Mouse (Mus musculus) CH12.LX (cell line): Measurements from ENCODE around the gene Rnase4. TPM values are rescaled to one million over a fixed set of nuclear protein-coding genes. Genes with fewer than 3 reads are reported as not detected.

Experiments used
- DNase-seq: peaks from one replicate; pipeline ENCODE4 v3.0.0-alpha.2; 2013; ENCODE audit errors: extremely low read depth
- H3K27ac ChIP-seq: 2 replicates; pipeline ENCODE4 v1.5.1; 2012; ENCODE audit warnings: low read depth, mild to moderate bottlenecking, control low read depth, moderate library complexity; ENCODE audit not compliant: insufficient read depth
- H3K27me3 ChIP-seq: replicated peaks from 2 replicates; pipeline ENCODE3; 2012; ENCODE audit warnings: inconsistent platforms
- H3K36me3 ChIP-seq, 2 experiments: replicated peaks in 1 of 2; 2 replicates each; pipeline versions ENCODE3 to v1.6.1; 2012; ENCODE audit warnings: inconsistent platforms in 1 of 2, low read length in 1 of 2, mild to moderate bottlenecking in 1 of 2, mixed read lengths in 1 of 2, moderate library complexity in 1 of 2; ENCODE audit not compliant: control insufficient read depth in 1 of 2, insufficient read depth in 1 of 2
- H3K4me1 ChIP-seq, 2 experiments: 2 replicates each; pipeline ENCODE4 v1.6.1; 2012; ENCODE audit warnings: inconsistent platforms in 1 of 2, moderate library complexity in 1 of 2; ENCODE audit not compliant: insufficient read depth in 2 of 2, control insufficient read depth in 1 of 2
- H3K4me2 ChIP-seq: 2 replicates; pipeline ENCODE4 v1.6.1; 2012; ENCODE audit warnings: low read depth, mild to moderate bottlenecking, control low read depth; ENCODE audit not compliant: poor library complexity, insufficient read depth, severe bottlenecking
- H3K4me3 ChIP-seq, 3 experiments: fragments of 150-350 bp in 1 of 3; sonication (generic) in 1 of 3; replicated peaks in 1 of 3; 2 replicates each; pipeline versions ENCODE3 to v1.5.1; 2011 to 2012; ENCODE audit warnings: low read depth in 2 of 3, low read length in 2 of 3, mild to moderate bottlenecking in 2 of 3, moderate library complexity in 2 of 3, control low read depth in 1 of 3, improper control_type of control experiment in 1 of 3, inconsistent platforms in 1 of 3, mixed read lengths in 1 of 3; ENCODE audit not compliant: poor library complexity in 1 of 3
- H3K79me2 ChIP-seq: replicated peaks from 2 replicates; pipeline ENCODE4 v1.6.1; 2012; ENCODE audit warnings: mild to moderate bottlenecking, moderate library complexity; ENCODE audit not compliant: control insufficient read depth, poor library complexity, insufficient read depth, severe bottlenecking; ENCODE audit errors: extremely low read depth
- H3K9ac ChIP-seq: 2 replicates; pipeline ENCODE4 v1.6.1; 2012; ENCODE audit warnings: low read depth, mild to moderate bottlenecking, control low read depth, moderate library complexity; ENCODE audit not compliant: insufficient read depth
- H3K9me3 ChIP-seq: replicated peaks from 2 replicates; pipeline ENCODE3; 2012; ENCODE audit warnings: low read length, inconsistent platforms, mixed read lengths
- BHLHE40 ChIP-seq: IDR thresholded peaks from 2 replicates; pipeline ENCODE4 v1.6.1; 2011; ENCODE audit warnings: mild to moderate bottlenecking, low read depth, low read length, improper control_type of control experiment
- CHD1 ChIP-seq: IDR thresholded peaks from 2 replicates; pipeline ENCODE4 v1.6.1; 2012; ENCODE audit warnings: low read depth, low read length, improper control_type of control experiment, inconsistent platforms
- CHD2 ChIP-seq: IDR thresholded peaks from 2 replicates; pipeline ENCODE4 v1.6.1; 2011; ENCODE audit warnings: low read length, improper control_type of control experiment
- CTCF ChIP-seq, 2 experiments: IDR thresholded peaks in 1 of 2; conservative IDR thresholded peaks in 1 of 2; 2 replicates each; pipeline ENCODE4 v1.5.1; 2011 to 2012; ENCODE audit warnings: low read depth in 2 of 2, low read length in 2 of 2, improper control_type of control experiment in 1 of 2, inconsistent platforms in 1 of 2, mild to moderate bottlenecking in 1 of 2, moderate library complexity in 1 of 2
- E2F4 ChIP-seq: IDR thresholded peaks from 2 replicates; pipeline ENCODE4 v1.6.1; 2011; ENCODE audit warnings: low read depth, low read length, improper control_type of control experiment; ENCODE audit not compliant: insufficient replicate concordance
- ELF1 ChIP-seq: IDR thresholded peaks from 2 replicates; pipeline ENCODE4 v1.6.1; 2014; ENCODE audit warnings: low read depth, mild to moderate bottlenecking, inconsistent platforms, low read length, improper control_type of control experiment
- EP300 ChIP-seq: IDR thresholded peaks from 2 replicates; pipeline ENCODE4 v1.6.1; 2011; ENCODE audit warnings: low read length, improper control_type of control experiment
- ETS1 ChIP-seq: conservative IDR thresholded peaks from 2 replicates; pipeline ENCODE4 v1.6.1; 2012; ENCODE audit warnings: low read depth, mild to moderate bottlenecking, inconsistent platforms, low read length, improper control_type of control experiment, moderate library complexity
- GABPA ChIP-seq: IDR thresholded peaks from 2 replicates; pipeline ENCODE4 v1.6.1; 2012; ENCODE audit warnings: low read depth, low read length, improper control_type of control experiment, inconsistent platforms; ENCODE audit not compliant: insufficient replicate concordance
- HCFC1 ChIP-seq: IDR thresholded peaks from 2 replicates; pipeline ENCODE4 v1.6.1; 2012; ENCODE audit warnings: low read depth, mild to moderate bottlenecking, inconsistent platforms, low read length, improper control_type of control experiment
- IRF4 ChIP-seq: IDR thresholded peaks from 2 replicates; pipeline ENCODE4 v1.6.1; 2014; ENCODE audit warnings: low read depth, mild to moderate bottlenecking, inconsistent platforms, low read length, improper control_type of control experiment
- JUND ChIP-seq: conservative IDR thresholded peaks from 2 replicates; pipeline ENCODE4 v1.6.1; 2011; ENCODE audit warnings: low read depth, low read length, improper control_type of control experiment
- MAFK ChIP-seq: IDR thresholded peaks from 2 replicates; pipeline ENCODE4 v1.6.1; 2011; ENCODE audit warnings: low read length, improper control_type of control experiment; ENCODE audit not compliant: insufficient replicate concordance
- MAX ChIP-seq: IDR thresholded peaks from 2 replicates; pipeline ENCODE4 v1.6.1; 2011; ENCODE audit warnings: low read length, improper control_type of control experiment
- MEF2A ChIP-seq: IDR thresholded peaks from 2 replicates; pipeline ENCODE4 v1.6.1; 2014; ENCODE audit warnings: low read depth, mild to moderate bottlenecking, inconsistent platforms, low read length, improper control_type of control experiment, borderline replicate concordance
- MXI1 ChIP-seq: IDR thresholded peaks from 2 replicates; pipeline ENCODE4 v1.6.1; 2011; ENCODE audit warnings: mild to moderate bottlenecking, low read depth, low read length, improper control_type of control experiment
- MYC ChIP-seq: IDR thresholded peaks from 2 replicates; pipeline ENCODE4 v1.6.1; 2011; ENCODE audit warnings: low read depth, mild to moderate bottlenecking, improper control_type of control experiment, low read length
- NRF1 ChIP-seq: IDR thresholded peaks from 2 replicates; pipeline ENCODE4 v1.6.1; 2014; ENCODE audit warnings: low read depth, mild to moderate bottlenecking, inconsistent platforms, low read length, improper control_type of control experiment, moderate library complexity
- PAX5 ChIP-seq: IDR thresholded peaks from 2 replicates; pipeline ENCODE4 v1.6.1; 2012; ENCODE audit warnings: low read length, inconsistent platforms, mixed read lengths
- POLR2A ChIP-seq: IDR thresholded peaks from 2 replicates; pipeline ENCODE4 v1.6.1; 2011; ENCODE audit warnings: low read depth, mild to moderate bottlenecking, improper control_type of control experiment, low read length
- POLR2AphosphoS2 ChIP-seq: IDR thresholded peaks from 2 replicates; pipeline ENCODE4 v1.6.1; 2011; ENCODE audit warnings: low read depth, low read length, improper control_type of control experiment
- RAD21 ChIP-seq: IDR thresholded peaks from 2 replicates; pipeline ENCODE4 v1.6.1; 2011; ENCODE audit warnings: low read depth, mild to moderate bottlenecking, low read length, improper control_type of control experiment, moderate library complexity
- RCOR1 ChIP-seq: conservative IDR thresholded peaks from 2 replicates; pipeline ENCODE4 v1.6.1; 2012; ENCODE audit warnings: low read depth, mild to moderate bottlenecking, inconsistent platforms, low read length, improper control_type of control experiment
- SIN3A ChIP-seq: IDR thresholded peaks from 2 replicates; pipeline ENCODE4 v1.6.1; 2012; ENCODE audit warnings: low read length, improper control_type of control experiment, inconsistent platforms
- SMC3 ChIP-seq: IDR thresholded peaks from 2 replicates; pipeline ENCODE4 v1.6.1; 2011; ENCODE audit warnings: low read depth, low read length, improper control_type of control experiment
- TBP ChIP-seq: conservative IDR thresholded peaks from 2 replicates; pipeline ENCODE4 v1.6.1; 2011; ENCODE audit warnings: low read depth, low read length, improper control_type of control experiment
- TCF12 ChIP-seq: IDR thresholded peaks from 2 replicates; pipeline ENCODE4 v1.6.1; 2014; ENCODE audit warnings: low read depth, mild to moderate bottlenecking, inconsistent platforms, low read length, improper control_type of control experiment
- UBTF ChIP-seq: IDR thresholded peaks from 2 replicates; pipeline ENCODE4 v1.6.1; 2012; ENCODE audit warnings: low read depth, mild to moderate bottlenecking, inconsistent platforms, low read length, improper control_type of control experiment, moderate library complexity
- USF1 ChIP-seq: IDR thresholded peaks from 2 replicates; pipeline ENCODE4 v1.6.1; 2014; ENCODE audit warnings: low read depth, mild to moderate bottlenecking, inconsistent platforms, low read length, improper control_type of control experiment
- ZKSCAN1 ChIP-seq: IDR thresholded peaks from 2 replicates; pipeline ENCODE4 v1.6.1; 2012; ENCODE audit warnings: low read depth, inconsistent platforms, low read length, improper control_type of control experiment, borderline replicate concordance
- ZMIZ1 ChIP-seq: IDR thresholded peaks from 2 replicates; pipeline ENCODE4 v1.6.1; 2012; ENCODE audit warnings: low read depth, mild to moderate bottlenecking, inconsistent platforms, low read length, improper control_type of control experiment
- ZNF384 ChIP-seq: IDR thresholded peaks from 2 replicates; pipeline ENCODE4 v1.6.1; 2012; ENCODE audit warnings: low read depth, low read length, improper control_type of control experiment, inconsistent platforms
- dilution Hi-C: fragments of 300-500 bp; cut with MboI; formaldehyde crosslinking; loops from 2 replicates; pipeline ENCODE4 v1.14.3; 2020; ENCODE audit warnings: low sequenced_read_pairs; ENCODE audit not compliant: extremely low pct_unique_long_range_greater_than_20kb, extremely low pct_ligation_motif_present
- in situ Hi-C: fragments of 300-500 bp; cut with MboI; formaldehyde crosslinking; loops from 3 replicates; pipeline ENCODE4 v1.14.3; 2019; ENCODE audit warnings: low sequenced_read_pairs, low pct_ligation_motif_present, low pct_unique_long_range_greater_than_20kb, mixed read lengths
- polyA plus RNA-seq: library from polyadenylated mRNA; unstranded; fragments of >175 nt; gene quantifications from 2 replicates; pipeline ENCODE4 v1.2.1, GENCODE M21; 2012; ENCODE audit warnings: low read depth; ENCODE audit not compliant: insufficient read length
- total RNA-seq, 2 experiments: library from RNA; depleted of rRNA; stranded (reverse); fragments of 300-350 nt in 1 of 2; fragments of >200 nt in 1 of 2; gene quantifications; 2 replicates each; pipeline ENCODE4 v1.2.3; 2012 to 2014

The Rnase4 gene
- total and polyA plus RNA-seq, 3 experiments: 1.6 to 1.9 (median 1.8) TPM

DNA sequence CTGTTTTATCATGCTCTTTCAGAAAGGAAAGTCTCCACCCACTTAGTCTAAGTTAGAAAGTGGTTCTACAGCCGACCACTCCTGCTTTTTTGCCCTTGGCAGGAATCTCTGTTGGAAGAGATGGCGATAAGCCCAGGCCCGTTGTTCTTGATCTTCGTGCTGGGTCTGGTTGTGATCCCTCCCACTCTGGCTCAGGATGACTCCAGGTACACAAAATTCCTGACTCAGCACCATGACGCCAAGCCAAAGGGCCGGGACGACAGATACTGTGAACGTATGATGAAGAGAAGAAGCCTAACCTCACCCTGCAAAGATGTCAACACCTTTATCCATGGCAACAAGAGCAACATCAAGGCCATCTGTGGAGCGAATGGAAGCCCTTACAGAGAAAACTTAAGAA lies 10.4 kb downstream of the Rnase4 start:
- Histone ChIP-seq H3K27ac (no peak overlapping the region), H3K9ac (no peak overlapping the region), H3K4me2 (no peak overlapping the region), H3K4me1 (peaks cover 9 to 12% of the 10 kb centered on the region in 2 experiments), H3K36me3 (no peaks in the 10 kb centered on the region), H3K27me3 (no peaks in the 10 kb centered on the region), H3K79me2 (no peaks in the 10 kb centered on the region), H3K9me3 (no peaks in the 10 kb centered on the region), H3K4me3 (no peak overlapping the region)
- DNase-seq: no peak
- in situ Hi-C loops (loop anchor here (5.0 to 25.0 kb wide), 2 partner anchors 166 to 361 kb away; partner anchors contain the start of gene Vmn2r89), dilution Hi-C loops (no loop called here)
- TF ChIP-seq POLR2AphosphoS2: no peak
- no peak for TF ChIP-seq IRF4
- no peak for TF ChIP-seq RAD21
- no peak for TF ChIP-seq PAX5
- TF ChIP-seq GABPA: no peak
- TF ChIP-seq UBTF: no peak
- no peak for TF ChIP-seq TCF12
- TF ChIP-seq POLR2A: no peak
- TF ChIP-seq E2F4: no peak
- no peak for TF ChIP-seq HCFC1
- TF ChIP-seq RCOR1: no peak
- no peak for TF ChIP-seq MYC
- TF ChIP-seq MAFK: no peak; the same call in 1 of the 2 replicates
- TF ChIP-seq MAX: no peak
- TF ChIP-seq NRF1: no peak

DNA sequence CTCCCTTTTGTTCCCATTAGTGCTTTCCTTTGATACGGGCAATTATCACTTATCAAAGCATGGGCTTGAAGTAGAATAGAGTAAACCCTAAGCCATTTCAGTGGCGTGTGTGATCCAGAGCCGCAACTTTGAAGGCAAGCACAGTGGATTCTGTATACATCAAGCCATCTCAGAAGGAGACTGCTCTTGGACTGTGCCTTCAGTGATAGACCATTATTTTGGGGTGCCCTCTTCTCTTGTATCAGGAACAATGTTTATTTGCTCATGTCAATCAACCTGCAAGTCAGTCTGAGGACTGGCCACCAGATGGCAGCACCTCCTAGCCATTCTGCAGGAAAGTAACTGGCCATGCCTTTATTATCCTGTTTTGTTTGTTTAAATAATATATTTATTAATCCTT lies 12.3 kb downstream of the Rnase4 start:
- H3K9me3 ChIP-seq: no peaks in the 10 kb centered on the region
- no peaks in the 10 kb centered on the region for H3K79me2 ChIP-seq
- dilution Hi-C loops (no loop called here), in situ Hi-C loops (loop anchor here (5.0 to 25.0 kb wide), 2 partner anchors 164 to 359 kb away; partner anchors contain the start of gene Vmn2r89)
- H3K36me3 ChIP-seq: no peaks in the 10 kb centered on the region
- DNase-seq: peak; percentile 66
- H3K27ac ChIP-seq: no peak overlapping the region
- H3K4me1 ChIP-seq: peaks cover 18 to 31% of the 10 kb centered on the region in 2 experiments
- no peak overlapping the region for H3K4me3 ChIP-seq
- H3K27me3 ChIP-seq: no peaks in the 10 kb centered on the region
- H3K9ac ChIP-seq: no peak overlapping the region
- no peak overlapping the region for H3K4me2 ChIP-seq
- TF ChIP-seq SIN3A: no peak
- TF ChIP-seq ZNF384: no peak
- no peak for TF ChIP-seq ZKSCAN1
- TF ChIP-seq JUND: no peak
- no peak for TF ChIP-seq NRF1
- TF ChIP-seq HCFC1: no peak
- TF ChIP-seq CTCF (conservative IDR thresholded peaks at IDR 0.05 in 1 of 2, IDR thresholded peaks at IDR 0.05 in 1 of 2; ENCODE audit: low read depth in 2 of 2, low read length in 2 of 2): peak; percentile 63 to 90
- peak; percentile 96 for TF ChIP-seq SMC3
- no peak for TF ChIP-seq MXI1
- no peak for TF ChIP-seq ELF1
- TF ChIP-seq CHD2: no peak
- TF ChIP-seq PAX5: no peak
- TF ChIP-seq RCOR1: no peak
- no peak for TF ChIP-seq EP300
- no peak for TF ChIP-seq BHLHE40
- no peak for TF ChIP-seq POLR2AphosphoS2
- TF ChIP-seq MAFK: no peak
- TF ChIP-seq MAX: no peak
- TF ChIP-seq E2F4: no peak
- no peak for TF ChIP-seq TBP
- TF ChIP-seq IRF4: no peak
- no peak for TF ChIP-seq ETS1
- TF ChIP-seq CHD1: no peak
- no peak for TF ChIP-seq MYC
- no peak for TF ChIP-seq ZMIZ1
- TF ChIP-seq UBTF: no peak
- TF ChIP-seq RAD21: peak; percentile 96
- TF ChIP-seq GABPA: no peak
- TF ChIP-seq MEF2A: 0 out of 2 replicates have a peak, but pooled peaks have one; percentile 46
- TF ChIP-seq USF1: no peak
